ENCODE assay signal across 8 mouse cellular contexts in the genomic region with DNA sequence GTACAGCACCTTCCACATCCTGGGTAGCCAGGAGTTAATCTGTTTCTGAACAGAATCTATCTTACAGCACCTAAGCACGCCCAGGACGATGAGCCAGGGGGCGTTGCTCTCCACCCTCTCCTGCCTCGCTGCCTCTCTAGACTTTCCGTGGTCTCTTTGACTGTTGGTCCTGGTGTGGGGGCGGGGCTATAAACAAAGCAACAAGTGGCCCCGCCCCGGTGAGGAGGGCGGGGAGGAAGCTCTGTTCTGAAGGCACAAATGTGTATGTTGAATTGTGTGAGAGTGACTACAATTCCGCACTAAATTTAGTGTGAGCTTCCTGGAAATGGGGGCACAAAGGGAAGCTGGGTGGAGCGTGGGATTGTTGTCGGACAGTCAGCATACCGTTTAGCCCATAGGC. TPM values are rescaled to one million over a fixed set of nuclear protein-coding genes. Genes with fewer than 3 reads are reported as not detected.
DNase-seq lines count a peak whose midpoint lies in the region; ATAC-seq lines count a peak whose summit lies in the region.

No protein-coding gene starts in this region.

- peak overlapping the region; percentile 71 for H3K27ac ChIP-seq in heart, embryonic 10.5 days

- DNase-seq in frontal cortex, postnatal 14 days (ENCODE audit: low spot score in 2 of 2) = no peak
- DNase-seq in c-Kit-positive CD71-positive TER-119-positive erythroid progenitor cells, embryonic 14.5 days (ENCODE audit: low spot score) = peak; percentile 82
- DNase-seq in heart, embryonic 10.5 days (ENCODE audit: low spot score) = no peak
- peak; percentile 50 to 53 for DNase-seq in kidney, adult 8-10 months
- DNase-seq in lung, postnatal 10 days = peak; percentile 89
- DNase-seq in right cerebral cortex, postnatal 10 days (ENCODE audit: low spot score in 2 of 2) = peak; percentile 40 to 46
- DNase-seq in cerebellum, adult 8-10 months = no peak

- no peaks in the 10 kb centered on the region for H3K9me3 ChIP-seq in heart, embryonic 10.5 days

- no peaks in the 10 kb centered on the region for H3K27me3 ChIP-seq in heart, embryonic 10.5 days (ENCODE audit: insufficient read depth, poor library complexity, severe bottlenecking)

- H3K4me3 ChIP-seq in heart, embryonic 10.5 days = peak overlapping the region; percentile 32

- peaks cover 47% of the 10 kb centered on the region for H3K4me1 ChIP-seq in heart, embryonic 10.5 days

- ATAC-seq in frontal cortex, adult (ENCODE audit: low TSS enrichment) = peak; percentile 80

- peaks cover 55% of the 10 kb centered on the region for H3K36me3 ChIP-seq in heart, embryonic 10.5 days

- WGBS in heart, embryonic 10.5 days = 13% methylated on average over 13 of the region's 13 CpGs

RNA-seq across cellular contexts. Expression of gene Heg1, which starts 30.1 kb away (rescaled TPM):
- polyA plus RNA-seq in heart, embryonic 10.5 days (2016; fragmentation: Nextera tagmentation; extraction: Ambion mirVana) = 26.3 and 33.0 TPM in 2 replicates

Comparison
In these comparisons a context has a peak if more than half of its experiments do, and no peak if none do; other contexts are left out.
1. DNase-seq: peak in c-Kit-positive CD71-positive TER-119-positive erythroid progenitor cells, embryonic 14.5 days (single experiment), kidney, adult 8-10 months (2 of 2), lung, postnatal 10 days (single experiment) and right cerebral cortex, postnatal 10 days (2 of 2); none in frontal cortex, postnatal 14 days (0 of 2), heart, embryonic 10.5 days (single experiment) and cerebellum, adult 8-10 months (single experiment).